Mouse (Mus musculus) hindbrain, postnatal 0 days (tissue): ENCODE measurements around the gene Ptges. TPM values are rescaled to one million over a fixed set of nuclear protein-coding genes. Genes with fewer than 3 reads are reported as not detected.

ENCODE experiments used
- ATAC-seq: fragments of 200-750 bp; cut with Nextera tagmentation; 2 replicates; pipeline ENCODE4 v1.8.0; 2017; ENCODE audit warnings: mild to moderate bottlenecking, moderate TSS enrichment, moderate library complexity
- DNase-seq: peaks from one replicate; pipeline ENCODE4 v3.0.0-alpha.2; 2015; ENCODE audit warnings: low spot score
- H3K27ac ChIP-seq: fragments of 300-500 bp; sonication (generic); 2 replicates; pipeline ENCODE4 v1.5.1; 2014; ENCODE audit warnings: mild to moderate bottlenecking
- H3K27me3 ChIP-seq: fragments of 300-500 bp; sonication (generic); 2 replicates; pipeline ENCODE4 v1.6.1; 2014; ENCODE audit warnings: low read length, mixed read lengths; ENCODE audit not compliant: insufficient read depth
- H3K36me3 ChIP-seq: fragments of 300-500 bp; sonication (generic); 2 replicates; pipeline ENCODE4 v1.6.1; 2014; ENCODE audit warnings: low read length, mixed read lengths; ENCODE audit not compliant: insufficient read depth
- H3K4me1 ChIP-seq: fragments of 300-500 bp; sonication (generic); 2 replicates; pipeline ENCODE4 v1.6.1; 2014; ENCODE audit warnings: antibody characterized with exemption, low read length, mixed read lengths; ENCODE audit not compliant: insufficient read depth
- H3K4me2 ChIP-seq: fragments of 300-500 bp; sonication (generic); 2 replicates; pipeline ENCODE4 v1.6.1; 2014; ENCODE audit warnings: low read depth, mild to moderate bottlenecking, low read length, moderate library complexity, mixed read lengths
- H3K4me3 ChIP-seq: fragments of 300-500 bp; sonication (generic); 2 replicates; pipeline ENCODE4 v1.5.1; 2014; ENCODE audit warnings: low read length
- H3K9ac ChIP-seq: fragments of 300-500 bp; sonication (generic); replicated peaks from 2 replicates; pipeline ENCODE4 v1.6.1; 2014; ENCODE audit warnings: mild to moderate bottlenecking, low read length, moderate library complexity, mixed read lengths
- H3K9me3 ChIP-seq: fragments of 300-500 bp; sonication (generic); 2 replicates; pipeline ENCODE4 v1.6.1; 2016; ENCODE audit warnings: low read length, mixed read lengths
- CTCF ChIP-seq: IDR thresholded peaks from 2 replicates; pipeline ENCODE4 v1.5.1; 2016; ENCODE audit warnings: antibody characterized with exemption, control low read depth, low read depth
- WGBS: fragments of 180-500 bp; shearing (Covaris S2); extraction: QIAGEN DNeasy Blood & Tissue Kit; methylation state at CpG from one replicate; pipeline ENCODE4 v1.1.7; 2014; 5-methylcytosine and 5-hydroxymethylcytosine counted together
- polyA plus RNA-seq: library from polyadenylated mRNA; unstranded; fragments of >200 nt; fragmentation: Nextera tagmentation; extraction: Ambion mirVana; gene quantifications from 2 replicates; pipeline ENCODE4 v1.2.1, GENCODE M21; 2015
- total RNA-seq: library from RNA; depleted of rRNA; stranded (reverse); fragments of >200 nt; gene quantifications from 2 replicates; pipeline ENCODE4 v1.2.3, GENCODE M21; 2014; rRNA removed

Gene Ptges
- total RNA-seq (3.6 and 13.3 TPM in 2 replicates), polyA plus RNA-seq (8.4 and 9.0 TPM in 2 replicates)

GRCm38 (mm10) chr2:30929483-30930045 is at the start of gene Ptges:
TSS of gene Ptges (minus strand) at chr2:30929863.
- DNase-seq = peak; percentile 90
- peak; percentile 85 for ATAC-seq
- Histone ChIP-seq H3K27me3 (no peaks in the 10 kb centered on the region), H3K4me3 (peak within 1 kb of the TSS; percentile 25), H3K9ac (peak within 1 kb of the TSS; percentile 53), H3K4me1 (peaks cover 6% of the 10 kb centered on the region; the same call in 1 of the 2 replicates), H3K4me2 (peak within 1 kb of the TSS; percentile 64), H3K36me3 (no peaks in the 10 kb centered on the region), H3K9me3 (no peaks in the 10 kb centered on the region), H3K27ac (peak within 1 kb of the TSS; percentile 82)
- peak; percentile 80 for TF ChIP-seq CTCF
- 3% methylated on average over 23 of the region's 23 CpGs for WGBS

GRCm38 (mm10) chr2:30967352-30968327 is 38.0 kb upstream of the Ptges start, which contains the start of gene Tor1a:
TSS of gene Tor1a (minus strand) at chr2:30967933.
- peak within 1 kb of the TSS; percentile 78 for H3K9ac ChIP-seq
- H3K4me3 ChIP-seq = peak within 1 kb of the TSS; percentile 63
- 2% methylated on average over 56 of the region's 59 CpGs for WGBS
- ATAC-seq (peak; percentile 96), DNase-seq (peak; percentile 95)
- peaks cover 20% of the 10 kb centered on the region for H3K36me3 ChIP-seq
- H3K4me2 ChIP-seq = peak within 1 kb of the TSS; percentile 92
- H3K9me3 ChIP-seq = no peaks in the 10 kb centered on the region
- peak within 1 kb of the TSS; percentile 79 for H3K27ac ChIP-seq
- TF ChIP-seq CTCF = peak; percentile 23; the same call in 1 of the 2 replicates
- no peaks in the 10 kb centered on the region for H3K27me3 ChIP-seq
- H3K4me1 ChIP-seq = peaks cover 12% of the 10 kb centered on the region

GRCm38 (mm10) chr2:30966826-30967225 is 37.2 kb upstream of the Ptges start:
- WGBS = 23% methylated on average over 16 of the region's 16 CpGs
- Histone ChIP-seq H3K4me2 (peak overlapping the region; percentile 92), H3K27me3 (no peaks in the 10 kb centered on the region), H3K9me3 (no peaks in the 10 kb centered on the region), H3K4me3 (peak overlapping the region; percentile 63), H3K4me1 (peaks cover 12% of the 10 kb centered on the region), H3K27ac (peak overlapping the region; percentile 79; the same call in 1 of the 2 replicates), H3K9ac (peak overlapping the region; percentile 78), H3K36me3 (peaks cover 28% of the 10 kb centered on the region)
- DNase-seq (peak; percentile 42), ATAC-seq (0 out of 2 replicates have a peak, but pooled peaks have one; percentile 7)
- TF ChIP-seq CTCF = no peak

GRCm38 (mm10) chr2:30965627-30966026 is 36.0 kb upstream of the Ptges start:
- DNase-seq (no peak), ATAC-seq (no peak)
- Histone ChIP-seq H3K27ac (no peak overlapping the region), H3K4me1 (peaks cover 12% of the 10 kb centered on the region), H3K9ac (no peak overlapping the region), H3K4me2 (no peak overlapping the region), H3K9me3 (no peaks in the 10 kb centered on the region), H3K4me3 (no peak overlapping the region), H3K36me3 (peaks cover 38% of the 10 kb centered on the region), H3K27me3 (no peaks in the 10 kb centered on the region)
- no peak for TF ChIP-seq CTCF
- 93% methylated on average over 8 of the region's 8 CpGs for WGBS

GRCm38 (mm10) chr2:30962570-30963254 is 33.0 kb upstream of the Ptges start:
- peaks cover 12% of the 10 kb centered on the region for H3K4me1 ChIP-seq
- ATAC-seq (no peak), DNase-seq (no peak)
- H3K36me3 ChIP-seq = peaks cover 66% of the 10 kb centered on the region
- no peaks in the 10 kb centered on the region for H3K9me3 ChIP-seq
- TF ChIP-seq CTCF = no peak
- H3K27ac ChIP-seq = no peak overlapping the region
- no peak overlapping the region for H3K4me3 ChIP-seq
- 91% methylated on average over 11 of the region's 11 CpGs for WGBS
- H3K9ac ChIP-seq = no peak overlapping the region
- no peak overlapping the region for H3K4me2 ChIP-seq
- H3K27me3 ChIP-seq = no peaks in the 10 kb centered on the region

- WGBS = 36% methylated on average over 5 of the region's 5 CpGs
- no peaks in the 10 kb centered on the region for H3K9me3 ChIP-seq
These were observed 30.2 kb upstream of the Ptges start for GRCm38 (mm10) chr2:30959856-30960255.

More at GRCm38 (mm10) chr2:30959856-30960255, 30.2 kb upstream of the Ptges start:
- H3K9ac ChIP-seq = no peak overlapping the region
- ATAC-seq (no peak), DNase-seq (no peak)
- no peak overlapping the region for H3K4me2 ChIP-seq
- H3K27me3 ChIP-seq = no peaks in the 10 kb centered on the region
- H3K4me3 ChIP-seq = no peak overlapping the region
- H3K36me3 ChIP-seq = peaks cover 90% of the 10 kb centered on the region
- H3K4me1 ChIP-seq = peaks cover 2% of the 10 kb centered on the region; the same call in 1 of the 2 replicates
- TF ChIP-seq CTCF = no peak
- H3K27ac ChIP-seq = no peak overlapping the region
